Mouse (Mus musculus) cerebellum, postnatal 25 days (tissue): Measurements from ENCODE around the gene Zfp143.
A peak's percentile ranks its signal among the peaks of the same experiment; 100 is the strongest.
"Not testable (repeated sequence)": the region's sequence is repeated elsewhere in the genome, so short reads cannot be mapped to it uniquely, and the experiment has no call there.

ENCODE experiments used
- DNase-seq, 2 experiments: peaks; one replicate each; pipeline ENCODE4 v3.0.0; 2021; ENCODE audit warnings: mixed read lengths in 2 of 2

The Zfp143 gene

DNA sequence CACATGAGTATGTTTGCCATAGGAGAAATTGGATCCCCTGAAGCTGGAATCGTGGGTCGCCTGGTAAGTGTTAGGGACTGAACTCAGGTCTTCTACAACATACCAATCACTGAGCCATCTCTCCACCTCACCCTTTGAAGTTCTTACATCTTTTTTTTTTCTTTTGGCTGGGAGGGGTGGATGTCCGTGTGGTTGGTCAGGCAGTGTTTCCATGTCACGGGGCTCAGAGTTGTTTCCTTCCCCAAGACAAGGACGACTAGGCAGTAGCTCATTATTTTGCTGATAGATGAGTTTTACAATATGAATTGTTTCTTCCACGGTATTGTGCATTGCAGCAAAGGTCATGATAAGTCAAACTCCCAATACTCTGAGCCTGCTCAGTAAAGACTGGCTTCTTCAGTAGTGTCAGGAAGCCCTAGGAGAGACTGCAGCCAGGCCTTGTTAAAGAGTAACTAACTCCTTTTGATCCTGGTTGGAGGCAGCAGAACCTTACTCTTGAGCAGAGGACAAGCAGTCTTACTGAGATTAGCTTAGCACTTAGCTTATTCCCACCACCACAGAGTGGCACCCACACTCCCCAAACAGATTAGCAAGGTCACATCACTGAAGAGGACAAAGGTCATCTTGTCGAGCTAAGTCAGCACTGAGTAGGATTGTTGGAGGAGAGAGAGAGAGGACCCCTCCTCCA lies 36.2 kb downstream of the Zfp143 start:
- DNase-seq = no peak

DNA sequence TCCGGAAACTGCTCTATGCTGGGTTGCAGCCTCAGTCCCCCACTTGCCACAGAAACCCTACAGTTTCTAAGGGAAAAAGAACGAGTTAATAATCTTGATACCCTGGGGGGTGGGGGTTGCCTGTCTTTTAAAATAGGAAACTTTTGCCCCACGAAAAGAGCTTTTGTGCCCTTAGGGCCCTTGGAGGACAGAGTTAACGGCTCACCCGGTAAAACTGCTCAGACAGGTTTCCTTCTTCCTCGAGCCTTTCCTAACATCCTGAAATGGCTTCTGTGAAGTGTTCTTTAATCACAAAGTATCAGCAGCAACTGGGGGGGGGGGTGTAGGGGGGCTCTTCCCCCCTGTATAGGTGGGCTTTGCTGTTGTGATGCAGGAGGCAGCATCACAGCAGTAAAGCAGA lies 39.8 kb downstream of the Zfp143 start:
- DNase-seq = no peak

DNA sequence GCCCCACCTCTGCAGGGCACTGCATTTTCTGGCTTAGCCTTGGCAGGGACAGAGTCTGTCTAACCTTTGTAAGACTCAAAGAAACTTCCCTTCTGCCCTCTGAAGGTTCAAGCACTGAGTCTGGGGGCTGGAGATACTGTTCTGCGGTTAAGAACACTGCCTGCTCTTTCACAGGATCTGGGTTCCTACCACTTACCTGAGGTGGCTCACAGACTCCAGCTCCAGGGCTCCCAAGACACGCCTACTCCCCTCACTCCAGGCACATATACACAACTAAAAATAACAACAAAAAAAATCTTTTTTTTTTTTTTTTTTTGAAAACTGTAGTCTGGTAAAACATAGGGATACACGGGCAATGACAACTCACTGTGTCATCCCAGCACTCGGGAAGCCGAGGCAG lies 40.2 kb downstream of the Zfp143 start:
- no peak for DNase-seq

DNA sequence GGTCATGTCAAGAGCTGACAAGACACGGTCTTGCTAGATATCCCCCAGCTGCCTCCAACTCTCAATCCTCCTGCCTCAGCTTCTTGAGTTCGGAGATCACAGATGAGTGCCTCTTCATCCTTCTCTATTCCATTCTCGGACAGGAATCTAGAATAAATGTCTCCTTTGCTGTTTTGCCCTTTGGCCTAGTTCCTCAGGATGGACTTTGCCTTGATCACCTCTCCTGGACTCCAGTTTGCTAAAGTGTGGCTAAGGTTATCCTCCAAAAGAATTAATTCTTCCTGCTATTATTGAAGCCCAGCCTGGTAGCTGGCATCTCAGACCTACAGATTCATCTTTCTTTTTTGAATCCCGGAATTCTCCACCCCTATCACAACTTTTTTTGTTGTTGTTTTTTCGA lies 44.0 kb downstream of the Zfp143 start:
- no peak for DNase-seq

DNA sequence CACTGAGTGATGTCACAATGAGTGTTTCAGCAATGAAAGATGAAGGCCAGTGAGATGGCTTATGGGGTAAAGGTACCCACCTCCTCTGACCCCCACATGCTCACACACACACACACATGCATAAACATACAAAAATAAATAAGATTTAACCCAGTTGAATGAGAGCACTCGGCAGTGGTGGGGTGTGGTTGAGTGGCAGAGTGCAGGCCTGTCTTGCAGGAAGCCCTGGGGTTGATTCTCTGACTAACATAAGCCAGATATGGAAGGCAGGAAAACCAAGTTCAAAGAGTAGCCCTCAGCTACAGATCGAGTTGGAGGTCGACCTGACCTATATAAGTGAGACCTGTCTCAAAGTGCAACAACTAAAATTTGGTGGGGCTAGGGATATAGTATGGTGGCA lies 45.6 kb downstream of the Zfp143 start:
- DNase-seq = no peak

DNA sequence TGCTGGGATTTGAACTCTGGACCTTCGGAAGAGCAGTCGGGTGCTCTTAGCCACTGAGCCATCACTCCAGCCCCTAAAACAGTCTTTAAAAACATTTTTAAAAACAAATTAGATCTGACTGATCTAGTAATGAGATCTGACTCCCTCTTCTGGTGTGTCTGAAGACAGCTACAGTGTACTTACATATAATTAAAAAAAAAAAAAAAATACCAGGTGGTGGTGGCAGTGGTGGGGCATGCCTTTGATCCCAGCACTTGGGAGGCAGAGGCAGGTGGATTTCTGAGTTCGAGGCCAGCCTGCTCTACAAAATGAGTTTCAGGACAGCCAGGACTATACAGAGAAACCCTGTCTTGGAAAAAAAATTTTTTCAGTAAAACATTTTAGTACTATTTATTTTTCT lies 47.5 kb downstream of the Zfp143 start:
- DNase-seq = not testable (repeated sequence)

DNA sequence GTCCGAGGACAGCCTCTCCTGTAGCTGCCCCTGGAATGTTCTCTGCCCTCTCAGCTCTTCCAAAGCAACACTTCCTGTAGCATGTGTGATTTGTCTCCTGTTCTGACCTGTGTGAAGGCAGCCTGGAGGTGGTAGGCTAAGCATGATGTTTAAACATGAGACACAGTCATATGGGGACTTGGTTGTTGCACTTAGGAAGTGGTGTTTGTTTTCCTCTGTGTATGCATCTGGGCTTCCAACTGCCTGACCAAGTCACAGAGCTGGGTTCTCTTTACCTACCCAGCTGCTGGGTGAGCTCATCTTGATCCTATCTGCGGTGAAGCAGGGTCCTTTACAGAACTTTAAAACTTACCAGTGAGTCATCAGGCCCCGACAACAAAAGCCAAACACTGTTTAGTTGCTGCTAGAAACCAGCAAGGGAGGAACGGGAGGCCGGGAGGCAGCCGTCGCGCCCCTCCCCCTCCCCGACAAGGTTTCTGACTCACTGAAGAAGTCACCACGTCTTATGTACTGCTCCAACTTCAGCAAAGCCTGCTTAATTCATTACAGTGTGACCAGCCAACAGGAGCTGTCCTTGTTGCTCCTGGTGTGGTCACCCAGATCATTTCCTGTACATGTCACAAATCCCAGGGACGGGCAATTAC lies 48.1 kb downstream of the Zfp143 start:
- DNase-seq = peak in 1 of 2 experiments; percentile 27

DNA sequence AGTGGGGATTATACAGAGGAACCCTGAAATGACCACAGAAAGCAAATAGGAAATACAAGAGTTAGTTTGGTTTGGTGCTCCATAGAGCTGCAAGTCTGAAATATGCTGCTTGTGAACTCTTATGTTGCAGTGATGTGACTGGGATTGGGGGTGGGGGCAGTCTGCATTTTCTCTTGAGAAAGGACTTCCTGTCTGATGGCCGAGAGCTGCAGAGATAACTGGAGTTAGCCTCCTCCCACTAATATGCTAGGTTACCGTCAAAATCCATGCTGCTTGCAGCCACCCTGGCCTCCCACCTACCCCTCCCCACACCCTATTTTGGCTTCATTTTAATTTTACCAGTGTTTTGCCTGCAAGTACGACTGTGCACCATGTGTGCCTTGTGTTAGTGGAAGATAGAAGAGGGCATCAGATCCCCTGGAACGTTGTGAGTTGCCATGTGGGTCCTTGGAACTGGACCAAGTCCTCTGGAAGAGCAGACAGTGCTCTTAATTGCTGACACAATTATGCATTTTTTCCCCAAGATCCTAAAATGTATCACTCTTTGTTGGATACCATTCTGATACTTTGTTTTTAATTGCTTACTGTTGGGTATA lies 49.1 kb downstream of the Zfp143 start:
- no peak for DNase-seq

DNA sequence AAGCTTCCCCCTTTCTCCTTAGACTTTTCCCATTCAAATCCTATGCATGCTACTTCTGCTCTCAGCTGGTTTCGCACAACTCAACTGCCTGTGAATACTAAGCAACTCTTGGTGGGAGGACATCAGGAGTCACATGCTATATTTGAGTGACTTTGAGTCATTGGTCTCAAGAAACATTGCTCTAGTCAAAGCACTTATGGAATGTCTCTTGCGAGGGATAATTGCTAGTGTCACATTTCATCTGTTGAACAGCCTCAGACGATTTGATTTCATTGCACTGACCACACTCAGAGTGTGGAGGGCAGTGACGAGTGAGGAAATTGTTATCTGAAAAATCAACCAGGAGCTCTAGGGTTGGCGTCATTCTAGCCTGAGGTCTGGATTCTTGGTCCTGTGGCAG lies 53.7 kb downstream of the Zfp143 start:
- no peak for DNase-seq

DNA sequence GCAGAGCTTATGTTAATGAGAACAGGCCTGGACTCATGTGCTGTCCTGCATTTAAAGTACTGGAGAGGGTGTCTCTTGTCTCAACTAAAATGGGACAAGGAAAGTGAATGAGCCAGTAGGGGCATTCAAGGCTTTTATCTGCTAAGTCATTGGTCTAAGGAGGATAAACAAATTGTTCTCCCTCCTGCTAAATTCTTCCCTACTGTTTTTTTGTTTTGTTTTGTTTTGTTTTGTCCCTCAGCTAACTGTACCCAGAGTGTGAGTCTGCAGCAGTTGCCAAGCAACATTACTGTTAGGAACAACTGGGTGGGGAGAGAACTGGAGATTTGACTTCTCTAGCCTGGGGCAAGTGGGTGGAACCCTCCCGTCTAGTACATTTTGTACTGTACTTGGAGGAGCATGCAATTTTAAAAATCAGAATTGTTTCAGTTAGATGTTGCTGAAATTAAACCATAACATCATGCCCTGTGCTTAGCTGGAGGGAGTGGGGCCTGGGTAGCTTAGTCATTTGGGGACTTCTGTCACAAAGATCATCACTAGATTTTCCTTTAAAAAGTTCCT lies 55.8 kb downstream of the Zfp143 start:
- no peak for DNase-seq

DNA sequence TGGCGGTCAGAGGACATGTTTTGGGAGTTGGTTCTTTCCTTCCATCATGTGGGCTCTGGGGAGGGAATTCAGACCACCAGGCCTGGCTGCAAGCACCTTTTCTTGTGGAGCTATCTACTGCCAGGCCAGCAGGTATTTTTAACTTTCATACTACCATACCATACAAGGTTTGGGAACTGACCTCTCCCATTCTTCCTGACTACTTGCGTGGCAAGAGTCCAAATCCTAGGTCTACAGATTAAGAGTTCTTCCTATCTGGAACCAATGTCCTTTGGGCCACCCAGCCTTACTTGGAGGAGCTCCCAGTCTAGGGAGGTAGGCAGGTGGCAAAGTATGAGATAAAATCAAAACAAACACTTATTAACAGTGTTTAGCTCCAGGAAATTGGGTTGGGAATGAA lies 57.4 kb downstream of the Zfp143 start:
- DNase-seq = no peak

DNA sequence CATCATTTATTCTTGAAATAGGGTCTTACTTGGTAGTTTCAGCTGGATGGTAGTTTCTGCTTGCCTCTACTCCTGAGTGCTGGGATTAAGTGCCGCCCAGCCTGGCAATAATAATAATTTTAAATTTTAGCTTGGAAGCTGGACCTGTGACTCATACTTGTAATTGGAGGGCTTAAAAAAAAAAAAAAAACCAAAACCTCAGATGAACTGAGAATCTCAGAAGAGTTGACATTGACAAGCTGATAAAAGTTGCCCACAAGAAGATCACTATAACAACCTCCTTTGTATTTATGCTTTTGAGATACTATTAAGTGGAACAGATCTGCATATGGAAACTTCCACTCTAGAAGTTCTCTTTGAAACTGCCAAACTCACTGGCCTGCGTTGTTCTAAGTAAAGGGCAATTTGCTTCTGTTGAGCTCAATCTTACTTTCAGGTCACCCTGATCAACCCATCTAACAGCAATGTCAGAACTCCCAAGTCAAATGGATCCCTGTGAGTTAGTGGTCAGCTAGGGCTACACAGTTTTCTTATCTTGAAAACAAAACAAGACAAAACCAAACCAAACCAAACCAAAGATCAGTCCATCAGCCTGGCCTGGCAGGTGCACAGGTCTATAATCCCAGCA lies 59.3 kb downstream of the Zfp143 start:
- DNase-seq = no peak

DNA sequence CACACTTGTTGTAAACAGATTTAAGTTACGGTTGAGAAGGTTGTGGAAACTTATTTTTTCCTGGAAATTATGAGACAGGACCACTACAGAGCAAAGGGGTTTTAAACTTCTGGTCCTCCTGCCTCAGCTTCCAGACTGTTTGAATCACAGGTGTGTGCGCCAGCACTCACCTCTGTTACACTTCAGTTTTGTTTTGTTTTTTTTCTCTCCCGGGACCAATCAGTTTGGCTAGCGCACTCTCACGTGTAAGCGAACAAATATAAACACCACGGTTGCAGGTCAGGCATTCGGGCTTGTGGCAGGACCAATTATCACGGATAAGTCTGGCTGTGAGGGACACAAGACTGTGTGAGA lies 60.1 kb downstream of the Zfp143 start:
- DNase-seq = no peak

DNA sequence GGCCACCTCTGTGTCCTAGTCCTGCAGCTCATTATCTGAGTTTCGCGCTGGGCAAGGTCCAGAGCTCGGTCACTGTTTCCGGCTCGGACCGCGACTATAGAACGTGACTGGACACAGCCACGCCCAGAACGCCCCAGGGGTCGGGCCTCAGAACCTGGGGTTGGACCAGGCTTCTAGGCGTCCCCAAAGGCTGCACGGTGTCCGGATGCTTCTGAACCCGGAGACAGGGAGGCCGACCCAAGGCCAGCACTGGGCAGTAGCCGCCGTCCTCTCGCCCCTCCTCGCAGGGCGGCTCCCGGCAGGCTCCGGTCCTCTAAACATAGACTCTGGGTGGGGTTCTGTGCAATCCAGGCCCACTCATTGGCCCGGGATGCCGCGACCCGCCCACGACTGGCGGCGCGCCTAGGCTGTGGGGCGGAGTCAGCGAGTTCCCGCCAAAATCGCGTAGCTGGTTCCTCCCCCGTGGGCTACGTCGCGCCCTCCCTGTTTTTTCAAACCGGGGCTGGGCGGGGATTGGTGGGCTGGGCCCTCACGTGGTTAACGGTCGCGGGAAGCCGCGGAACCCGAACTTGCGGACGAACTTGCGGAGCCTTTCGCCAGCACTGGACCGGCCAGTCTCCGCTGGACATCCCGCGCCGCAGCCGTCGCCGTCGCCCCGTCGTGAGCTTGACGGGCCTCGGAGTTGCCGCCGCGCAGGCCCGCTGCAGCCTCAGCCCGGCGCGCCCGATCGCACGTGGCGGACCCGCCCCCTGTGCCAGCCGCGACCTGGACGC lies 60.7 kb downstream of the Zfp143 start, which contains the start of gene Wee1:
Gene Wee1 (plus strand): TSS at position 531 of the 773 bp plus-strand sequence.
- DNase-seq = peak; percentile 99

DNA sequence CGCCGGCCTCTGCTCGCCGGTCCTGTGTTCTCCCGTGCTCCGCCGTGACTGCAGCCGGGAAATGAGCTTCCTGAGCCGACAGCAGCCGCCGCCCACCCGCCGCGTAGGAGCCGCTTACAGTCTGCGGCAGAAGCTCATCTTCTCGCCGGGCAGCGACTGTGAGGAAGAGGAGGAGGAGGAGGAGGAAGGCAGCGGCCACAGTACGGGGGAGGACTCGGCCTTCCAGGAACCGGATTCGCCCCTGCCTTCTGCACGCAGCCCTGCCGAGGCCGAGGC lies 61.2 kb downstream of the Zfp143 start:
- no peak for DNase-seq

DNA sequence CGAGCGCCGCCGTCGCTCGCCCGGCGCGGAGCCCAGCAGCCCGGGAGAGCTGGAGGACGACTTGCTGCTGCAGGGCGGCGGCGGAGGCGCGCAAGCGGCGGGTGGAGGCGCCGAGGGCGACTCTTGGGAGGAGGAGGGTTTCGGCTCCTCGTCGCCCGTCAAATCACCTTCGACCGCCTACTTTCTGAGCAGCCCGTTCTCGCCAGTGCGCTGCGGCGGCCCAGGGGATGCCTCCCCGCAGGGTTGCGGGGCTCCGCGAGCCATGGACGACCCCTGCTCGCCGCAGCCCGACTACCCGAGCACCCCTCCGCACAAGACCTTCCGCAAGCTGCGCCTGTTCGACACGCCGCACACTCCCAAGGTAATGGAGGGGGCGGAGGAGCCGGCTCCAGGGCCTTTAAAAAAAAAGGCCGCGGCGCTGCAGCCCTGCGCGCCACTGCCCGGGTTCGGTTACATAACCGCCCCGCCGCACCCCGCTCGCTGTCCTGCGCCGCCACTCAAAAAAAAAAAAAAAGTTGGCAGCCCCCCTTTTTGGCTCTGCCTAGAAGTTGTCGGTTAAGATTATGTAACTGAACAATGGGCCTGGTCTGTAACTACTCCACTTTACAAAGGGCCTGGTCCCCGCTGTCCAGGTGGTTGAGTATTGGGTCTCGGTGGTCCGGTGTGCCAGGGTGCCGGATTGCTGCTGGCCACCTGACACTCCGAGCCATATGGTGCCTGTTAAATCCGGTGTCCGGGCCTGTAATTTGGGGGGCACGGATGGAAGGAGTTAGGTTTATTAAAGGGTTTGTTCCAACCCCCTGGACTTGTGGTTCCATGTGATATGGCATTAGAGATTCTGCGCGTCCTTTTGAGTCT lies 61.8 kb downstream of the Zfp143 start:
- peak; percentile 80 for DNase-seq

DNA sequence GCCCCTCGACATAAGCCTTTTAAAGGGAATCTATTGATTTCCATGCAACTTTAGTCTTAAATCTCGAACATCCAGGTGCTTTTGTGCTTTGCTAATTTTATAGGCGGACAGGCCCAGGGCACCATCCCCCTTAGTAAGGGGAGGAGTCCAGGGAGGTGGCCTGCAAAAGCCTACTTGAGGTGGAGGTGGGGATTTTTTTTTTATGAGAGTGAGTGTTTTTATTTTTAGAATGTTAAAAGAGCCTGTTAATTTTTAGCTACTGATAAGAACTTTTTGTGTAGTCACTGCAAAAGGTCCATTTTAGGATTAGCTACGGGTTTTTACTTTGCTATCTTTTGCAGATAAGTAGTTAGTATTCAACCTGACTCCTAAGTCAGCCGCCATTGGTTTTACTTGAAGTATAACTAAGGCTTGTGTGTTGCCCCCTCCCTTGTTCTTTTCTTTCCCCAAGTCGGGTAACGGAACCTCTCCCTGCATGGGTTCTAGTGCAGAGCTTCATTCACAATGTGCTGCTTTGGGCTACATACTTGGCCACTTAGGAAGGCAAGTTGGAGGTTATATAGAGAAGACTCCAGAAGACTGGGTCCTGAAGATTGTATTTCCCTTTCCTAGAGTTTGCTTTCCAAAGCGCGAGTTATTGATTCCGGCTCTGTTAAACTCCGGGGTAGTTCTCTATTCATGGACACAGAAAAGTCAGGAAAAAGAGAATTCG lies 63.0 kb downstream of the Zfp143 start:
- DNase-seq = no peak

DNA sequence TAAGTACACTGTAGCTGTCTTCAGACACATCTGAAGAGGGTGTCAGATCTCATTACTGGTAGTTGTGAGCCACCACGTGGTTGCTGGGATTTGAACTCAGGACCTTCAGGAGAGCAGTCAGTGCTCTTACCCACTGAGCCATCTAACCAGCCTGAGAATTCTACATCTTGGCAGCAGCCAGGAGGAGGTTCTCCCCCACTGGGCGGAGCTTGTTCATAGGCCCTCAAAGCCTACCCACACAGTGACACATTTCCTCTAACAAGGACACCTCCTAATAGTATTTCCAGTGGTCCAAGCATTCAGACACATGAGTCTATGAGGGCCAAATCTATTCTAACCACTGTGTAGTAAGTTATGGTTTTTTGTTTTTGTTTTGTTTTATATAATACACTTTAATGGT lies 67.5 kb downstream of the Zfp143 start:
- no peak for DNase-seq

DNA sequence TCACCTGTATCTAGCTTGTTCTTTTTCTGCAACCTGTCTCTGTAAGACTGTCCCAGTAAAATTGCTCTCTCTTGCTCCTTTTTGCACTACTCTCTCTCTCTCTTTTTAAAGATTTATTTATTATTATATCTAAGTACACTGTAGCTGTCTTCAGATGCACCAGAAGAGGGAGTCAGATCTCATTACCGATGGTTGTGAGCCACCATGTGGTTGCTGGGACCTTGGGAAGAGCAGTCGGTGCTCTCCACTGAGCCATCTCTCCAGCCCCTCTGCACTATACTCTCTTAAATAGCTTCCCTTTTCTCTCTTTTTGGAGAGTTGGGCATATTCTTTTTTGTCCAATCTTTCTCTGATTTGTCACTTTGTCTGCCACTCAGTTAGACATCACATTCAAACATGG lies 71.3 kb downstream of the Zfp143 start:
- DNase-seq = not testable (repeated sequence)

DNA sequence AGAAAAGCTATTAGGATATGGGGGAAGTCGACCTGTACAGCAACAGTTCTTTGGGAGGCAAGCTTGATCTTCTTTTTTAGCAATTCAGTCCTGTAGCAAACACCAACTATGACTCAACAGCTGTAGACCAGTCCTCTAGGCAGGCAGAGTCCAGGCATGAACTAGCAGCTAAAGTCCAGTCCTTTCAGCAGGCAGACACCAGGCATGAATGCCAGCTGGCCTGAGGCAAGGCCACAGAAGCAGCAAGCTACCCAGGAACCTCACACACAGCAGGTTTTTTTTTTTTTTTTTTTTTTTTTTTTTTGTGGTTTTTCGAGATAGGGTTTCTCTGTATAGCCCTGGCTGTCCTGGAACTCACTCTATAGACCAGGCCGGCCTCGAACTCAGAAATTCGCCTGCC lies 73.0 kb downstream of the Zfp143 start:
- no peak for DNase-seq

DNA sequence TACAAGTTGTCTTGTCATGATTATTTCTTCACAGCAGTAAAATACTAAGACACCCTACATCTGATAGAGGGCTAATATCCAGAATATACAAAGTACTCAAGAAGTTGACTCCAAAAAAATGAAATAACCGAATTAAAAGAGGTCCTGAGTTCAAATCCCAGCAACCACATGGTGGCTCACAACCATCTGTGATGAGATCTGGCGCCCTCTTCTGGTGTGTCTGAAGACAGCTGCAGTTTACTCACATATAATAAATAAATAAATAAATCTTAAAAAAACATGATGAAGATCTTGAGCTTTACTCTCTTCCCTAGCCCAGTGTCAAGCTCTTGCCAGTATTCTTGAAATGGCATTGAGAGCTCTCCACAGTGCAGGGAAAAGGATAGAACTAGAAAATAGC lies 77.5 kb downstream of the Zfp143 start:
- peak in 1 of 2 experiments; percentile 11 for DNase-seq
